36 mouse cellular contexts compared by ENCODE assay signal in the genomic region with DNA sequence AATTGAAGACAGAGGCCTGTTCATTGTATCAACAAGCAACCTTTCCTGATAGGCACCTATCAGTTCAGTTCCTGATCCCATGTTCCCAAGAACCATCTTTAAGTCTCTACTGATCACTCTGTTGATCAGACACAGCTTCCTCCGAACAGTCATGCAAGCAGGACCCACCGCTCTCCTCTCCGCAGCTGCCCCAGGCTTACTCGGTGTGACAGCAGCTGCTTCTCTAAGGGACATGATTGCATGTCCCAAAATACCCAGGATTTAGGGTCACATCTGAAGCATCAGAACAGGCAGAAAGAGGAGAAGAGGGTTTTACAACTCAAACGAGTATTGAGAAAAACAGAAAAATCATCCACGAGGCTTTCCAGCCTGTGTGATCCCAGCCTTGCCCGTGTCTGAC. TPM values are rescaled to one million over a fixed set of nuclear protein-coding genes. Genes with fewer than 3 reads are reported as not detected.
A peak's percentile ranks its signal among the peaks of the same experiment; 100 is the strongest.
DNase-seq lines count a peak whose midpoint lies in the region; ATAC-seq and TF ChIP-seq lines count a peak whose summit lies in the region.
"Had no signal": no experiment of that assay in that cellular context is flagged by ENCODE, and none has a peak within 500 bp of the region (broad histone marks: within the 10 kb centered on the region; RNA-seq: fewer than 3 reads in every experiment).

No protein-coding gene starts in this region.

- H3K27me3 ChIP-seq in heart, adult 2 months (ENCODE audit: control insufficient read depth, insufficient read depth, low read length) = no peaks in the 10 kb centered on the region
- no peaks in the 10 kb centered on the region for H3K27me3 ChIP-seq in heart, embryonic 14.5 days (ENCODE audit: control insufficient read depth, insufficient read depth, low read length)
- H3K27me3 ChIP-seq in liver, embryonic 12.5 days (replicated peaks) = no peaks in the 10 kb centered on the region
- 0 out of 2 replicates have a peak, but pooled peaks cover 2% of the 10 kb centered on the region for H3K27me3 ChIP-seq in liver, embryonic 11.5 days (replicated peaks; ENCODE audit: control insufficient read depth, insufficient read depth, low read length)
- H3K27me3 ChIP-seq in thymus, adult 2 months (ENCODE audit: control insufficient read depth, insufficient read depth, low read length) = no peaks in the 10 kb centered on the region
- H3K27me3 ChIP-seq: embryonic facial prominence, embryonic 12.5 days; lung, embryonic 15.5 days; midbrain, embryonic 15.5 days; stomach, embryonic 15.5 days had no signal

- no peak for TF ChIP-seq CTCF in heart, adult 2 months (IDR thresholded peaks at IDR 0.05)
- TF ChIP-seq CTCF in thymus, adult 2 months (IDR thresholded peaks at IDR 0.05; ENCODE audit: borderline replicate concordance, control insufficient read depth, extremely low read depth, insufficient read depth, low read length, poor library complexity) = no peak

- H3K9ac ChIP-seq in heart, adult 2 months (ENCODE audit: low read depth, low read length) = peak overlapping the region; percentile 53
- peak overlapping the region; percentile 56 for H3K9ac ChIP-seq in heart, embryonic 14.5 days (ENCODE audit: low read length)
- H3K9ac ChIP-seq in liver, embryonic 12.5 days = no peak overlapping the region
- H3K9ac ChIP-seq in liver, embryonic 11.5 days (ENCODE audit: low read depth, low read length) = no peak overlapping the region
- H3K9ac ChIP-seq: embryonic facial prominence, embryonic 12.5 days; forebrain, postnatal 0 days; hindbrain, embryonic 13.5 days; lung, embryonic 15.5 days; midbrain, embryonic 15.5 days; stomach, embryonic 15.5 days had no signal

- H3K4me1 ChIP-seq in heart, adult 2 months (ENCODE audit: control insufficient read depth, insufficient read depth, low read length) = peaks cover 1% of the 10 kb centered on the region; the same call in 1 of the 2 replicates
- peaks cover 13 to 24% of the 10 kb centered on the region in 2 experiments for H3K4me1 ChIP-seq in heart, embryonic 14.5 days (ENCODE audit: control insufficient read depth in 2 of 2, insufficient read depth in 2 of 2, low read length in 2 of 2)
- peaks cover 13% of the 10 kb centered on the region for H3K4me1 ChIP-seq in liver, embryonic 12.5 days
- H3K4me1 ChIP-seq in liver, embryonic 11.5 days (replicated peaks; ENCODE audit: control insufficient read depth, insufficient read depth, low read length) = no peaks in the 10 kb centered on the region
- H3K4me1 ChIP-seq in thymus, adult 2 months (replicated peaks; ENCODE audit: control insufficient read depth, insufficient read depth, low read length) = no peaks in the 10 kb centered on the region
- H3K4me1 ChIP-seq: embryonic facial prominence, embryonic 12.5 days; forebrain, embryonic 10.5 days; midbrain, embryonic 10.5 days; midbrain, embryonic 15.5 days; stomach, embryonic 15.5 days had no signal

- no peak for DNase-seq in heart, adult 2 months
- no peak for DNase-seq in heart, postnatal 25 days (ENCODE audit: low spot score)
- DNase-seq in heart, adult 18-20 months = no peak
- no peak for DNase-seq in liver, embryonic 11.5 days (ENCODE audit: low spot score)
- no peak for DNase-seq in thymus, adult 2 months
- DNase-seq: adrenal gland, postnatal 10 days; cerebellum, adult 11 months; cerebellum, adult 9-10 months; cerebellum, postnatal 36 days; forebrain, postnatal 0 days; gastrocnemius, postnatal 14 days; kidney, adult 8-10 months; kidney, postnatal 4 days; layer of hippocampus, postnatal 36 days; left cerebral cortex, postnatal 4 days; liver; right cerebral cortex, postnatal 25 days; thymus, postnatal 14 days had no signal

- H3K79me2 ChIP-seq in heart, adult 2 months (replicated peaks; ENCODE audit: control insufficient read depth, insufficient read depth, low read length) = no peaks in the 10 kb centered on the region

- H3K4me2 ChIP-seq in heart, embryonic 14.5 days (ENCODE audit: low read length) = peak overlapping the region; percentile 48
- H3K4me2 ChIP-seq in liver, embryonic 12.5 days = 0 out of 2 replicates have a peak overlapping the region, but pooled peaks have one; percentile 4
- H3K4me2 ChIP-seq in liver, embryonic 11.5 days = no peak overlapping the region
- H3K4me2 ChIP-seq: embryonic facial prominence, embryonic 12.5 days; hindbrain, embryonic 13.5 days; lung, embryonic 15.5 days; midbrain, embryonic 15.5 days; stomach, embryonic 15.5 days had no signal

- TF ChIP-seq EP300 in heart, adult 2 months (IDR thresholded peaks at IDR 0.05; ENCODE audit: insufficient read depth, low read depth, low read length) = no peak

- no peak overlapping the region for H3K4me3 ChIP-seq in heart, adult 2 months
- no peak overlapping the region for H3K4me3 ChIP-seq in heart, embryonic 14.5 days (ENCODE audit: control insufficient read depth in 1 of 2, insufficient read depth in 1 of 2, low read depth in 1 of 2, low read length in 2 of 2)
- no peak overlapping the region for H3K4me3 ChIP-seq in liver, embryonic 12.5 days
- no peak overlapping the region for H3K4me3 ChIP-seq in liver, embryonic 11.5 days (ENCODE audit: low read depth, low read length)
- H3K4me3 ChIP-seq in thymus, adult 2 months (ENCODE audit: control insufficient read depth, insufficient read depth, low read length) = no peak overlapping the region
- H3K4me3 ChIP-seq: embryonic facial prominence, embryonic 12.5 days; forebrain, embryonic 10.5 days; hindbrain, embryonic 13.5 days; lung, embryonic 15.5 days; midbrain, embryonic 10.5 days; midbrain, embryonic 15.5 days; stomach, embryonic 15.5 days had no signal

- H3K27ac ChIP-seq in heart, adult 2 months = peak overlapping the region; percentile 23; the same call in 1 of the 2 replicates
- H3K27ac ChIP-seq in heart, embryonic 14.5 days (replicated peaks in 1 of 2; ENCODE audit: control insufficient read depth in 1 of 2, insufficient read depth in 1 of 2, low read depth in 2 of 2, low read length in 2 of 2) = peak overlapping the region in 1 of 2 experiments; percentile 70; a peak in 2 of 4 replicates
- no peak overlapping the region for H3K27ac ChIP-seq in liver, embryonic 12.5 days
- H3K27ac ChIP-seq in liver, embryonic 11.5 days (ENCODE audit: low read depth, low read length) = no peak overlapping the region
- H3K27ac ChIP-seq in thymus, adult 2 months (ENCODE audit: control insufficient read depth, insufficient read depth, low read length) = no peak overlapping the region
- H3K27ac ChIP-seq: embryonic facial prominence, embryonic 12.5 days; forebrain, embryonic 10.5 days; hindbrain, embryonic 13.5 days; kidney, postnatal 0 days; lung, embryonic 15.5 days; midbrain, embryonic 10.5 days; midbrain, embryonic 15.5 days; stomach, embryonic 15.5 days had no signal

- 59% methylated on average over 7 of the region's 7 CpGs for WGBS in heart, adult 2 months
- 63% methylated on average over 7 of the region's 7 CpGs for WGBS in heart, embryonic 14.5 days
- 65% methylated on average over 7 of the region's 7 CpGs for WGBS in liver, embryonic 12.5 days (ENCODE audit: insufficient replicate concordance)
- 78% methylated on average over 7 of the region's 7 CpGs for WGBS in liver, embryonic 11.5 days
- 72% methylated on average over 7 of the region's 7 CpGs for WGBS in thymus, adult 2 months

- intact Hi-C loops in heart, adult 2 months (cut with DNase I) = loop anchor here (5.0 kb wide), 3 partner anchors 33 to 193 kb away; a partner anchor contains a TSS
- intact Hi-C loops in heart, postnatal 25 days (cut with DNase I) = loop anchor here (5.0 kb wide), 2 partner anchors 33 to 193 kb away; a partner anchor contains a TSS

- no peaks in the 10 kb centered on the region for H3K36me3 ChIP-seq in heart, adult 2 months (ENCODE audit: control insufficient read depth, insufficient read depth, low read length)
- H3K36me3 ChIP-seq in heart, embryonic 14.5 days (ENCODE audit: control insufficient read depth, insufficient read depth, low read length) = no peaks in the 10 kb centered on the region
- H3K36me3 ChIP-seq in liver, embryonic 12.5 days = no peaks in the 10 kb centered on the region
- H3K36me3 ChIP-seq in liver, embryonic 11.5 days (ENCODE audit: control insufficient read depth, insufficient read depth, low read length) = no peaks in the 10 kb centered on the region
- no peaks in the 10 kb centered on the region for H3K36me3 ChIP-seq in thymus, adult 2 months (ENCODE audit: control insufficient read depth, insufficient read depth, low read length)
- H3K36me3 ChIP-seq: embryonic facial prominence, embryonic 12.5 days; forebrain, embryonic 10.5 days; G1E; hindbrain, embryonic 13.5 days; lung, embryonic 15.5 days; midbrain, embryonic 10.5 days; midbrain, embryonic 15.5 days; stomach, embryonic 15.5 days had no signal

- H3K9me3 ChIP-seq in heart, embryonic 14.5 days (ENCODE audit: control insufficient read depth, low read length) = no peaks in the 10 kb centered on the region
- H3K9me3 ChIP-seq in liver, embryonic 12.5 days (replicated peaks) = no peaks in the 10 kb centered on the region
- no peaks in the 10 kb centered on the region for H3K9me3 ChIP-seq in liver, embryonic 11.5 days (ENCODE audit: control insufficient read depth, low read length)
- H3K9me3 ChIP-seq: embryonic facial prominence, embryonic 12.5 days; forebrain, embryonic 10.5 days; G1E; hindbrain, embryonic 13.5 days; lung, embryonic 15.5 days; midbrain, embryonic 10.5 days; midbrain, embryonic 15.5 days; stomach, embryonic 15.5 days had no signal

- TF ChIP-seq POLR2A in heart, adult 2 months (IDR thresholded peaks at IDR 0.05; ENCODE audit: insufficient read depth, low read depth, low read length) = no peak
- TF ChIP-seq POLR2A in thymus, adult 2 months (IDR thresholded peaks at IDR 0.05; ENCODE audit: control insufficient read depth, extremely low read depth, insufficient read depth, low read length, poor library complexity) = no peak

- ATAC-seq in heart, embryonic 14.5 days (ENCODE audit: insufficient number of reproducible peaks, insufficient read depth, low FRiP score, low read depth) = no peak
- no peak for ATAC-seq in liver, embryonic 12.5 days
- ATAC-seq in liver, embryonic 11.5 days (replicated peaks; ENCODE audit: low FRiP score) = no peak
- ATAC-seq: forebrain, postnatal 0 days; intestine, embryonic 16.5 days; midbrain, embryonic 15.5 days; Patski had no signal

RNA-seq across cellular contexts. Expression of a gene that starts 15.5 kb away (rescaled TPM):
- over 10,000 TPM; 18,797 to 22,206 TPM for total RNA-seq in heart, adult 2 months (2021)
- 7,725 and 11,177 TPM in 2 replicates for polyA plus RNA-seq in heart, adult 2 months (2012; rRNA removed)
- total RNA-seq in heart, postnatal 25 days (2021) = over 10,000 TPM; 18,094 to 20,102 TPM
- polyA plus RNA-seq in heart, embryonic 14.5 days (2014; fragmentation: Nextera tagmentation; extraction: Ambion mirVana) = 10,198 and 10,957 TPM in 2 replicates
- total RNA-seq in heart, adult 18-20 months (2021) = over 10,000 TPM; 22,032 to 23,824 TPM
- 0.35 and 2.5 TPM in 2 replicates for polyA plus RNA-seq in liver, embryonic 12.5 days (2016; fragmentation: Nextera tagmentation; extraction: Ambion mirVana)
- polyA plus RNA-seq in liver, embryonic 11.5 days (2014; fragmentation: Nextera tagmentation; extraction: Ambion mirVana) = 9.9 and 20.9 TPM in 2 replicates
- polyA plus RNA-seq in thymus, adult 2 months (2012; rRNA removed) = 0.79 and 169 TPM in 2 replicates
- total RNA-seq: G1E; granulocyte monocyte progenitor cell, adult 5-6 weeks; left cerebral cortex, postnatal 4 days; megakaryocyte progenitor cell, adult 5-6 weeks had no signal
- polyA plus RNA-seq: forebrain, embryonic 10.5 days; G1E; Patski; urinary bladder, adult 2 months had no signal

RNA-seq across cellular contexts. Expression of a gene that starts 35.4 kb away (rescaled TPM):
- total RNA-seq in heart, adult 2 months (2021) = 10 to 100 TPM; 18.1 to 18.4 TPM
- 11.4 and 16.7 TPM in 2 replicates for polyA plus RNA-seq in heart, adult 2 months (2012; rRNA removed)
- total RNA-seq in heart, postnatal 25 days (2021) = 10 to 100 TPM; 23.7 to 29.0 TPM
- 6.4 and 7.9 TPM in 2 replicates for polyA plus RNA-seq in heart, embryonic 14.5 days (2014; fragmentation: Nextera tagmentation; extraction: Ambion mirVana)
- 10 to 100 TPM; 19.3 to 19.4 TPM for total RNA-seq in heart, adult 18-20 months (2021)
- 2.5 and 2.7 TPM in 2 replicates for polyA plus RNA-seq in liver, embryonic 12.5 days (2016; fragmentation: Nextera tagmentation; extraction: Ambion mirVana)
- polyA plus RNA-seq in liver, embryonic 11.5 days (2014; fragmentation: Nextera tagmentation; extraction: Ambion mirVana) = 4.9 and 5.2 TPM in 2 replicates
- 0.18 and 0.75 TPM in 2 replicates for polyA plus RNA-seq in thymus, adult 2 months (2012; rRNA removed)
- polyA plus RNA-seq: G1E had no signal

RNA-seq across cellular contexts. Expression of a gene that starts 55.3 kb away (rescaled TPM):
- total RNA-seq in heart, adult 2 months (2021) = under 1 TPM in 1 of 2 experiments, not detected in 1; 0.16 TPM
- polyA plus RNA-seq in heart, adult 2 months (2012; rRNA removed) = 0.08 and 0.12 TPM in 2 replicates
- not detected for total RNA-seq in heart, postnatal 25 days (2021)
- 0.85 TPM in 1 of 2 replicates, not detected in the other for polyA plus RNA-seq in heart, embryonic 14.5 days (2014; fragmentation: Nextera tagmentation; extraction: Ambion mirVana)
- not detected for total RNA-seq in heart, adult 18-20 months (2021)
- polyA plus RNA-seq in liver, embryonic 12.5 days (2016; fragmentation: Nextera tagmentation; extraction: Ambion mirVana) = not detected in 2 replicates
- 0.32 and 0.39 TPM in 2 replicates for polyA plus RNA-seq in liver, embryonic 11.5 days (2014; fragmentation: Nextera tagmentation; extraction: Ambion mirVana)
- 0.23 and 0.42 TPM in 2 replicates for polyA plus RNA-seq in thymus, adult 2 months (2012; rRNA removed)
- total RNA-seq: adrenal gland, postnatal 10 days; gastrocnemius, postnatal 14 days had no signal
- polyA plus RNA-seq: embryonic facial prominence, embryonic 12.5 days; forebrain, embryonic 10.5 days; G1E; hindbrain, embryonic 13.5 days; intestine, embryonic 16.5 days; kidney, postnatal 0 days; liver, embryonic 16.5 days; lung, embryonic 15.5 days; midbrain, embryonic 10.5 days; midbrain, embryonic 15.5 days; neural tube, embryonic 11.5 days; Patski; stomach, embryonic 15.5 days had no signal

Comparison
In these comparisons a context has a peak if more than half of its experiments do, and no peak if none do; other contexts are left out.
1. H3K9ac ChIP-seq: peak in heart, adult 2 months (single experiment) and heart, embryonic 14.5 days (single experiment); none in liver, embryonic 12.5 days (single experiment) and liver, embryonic 11.5 days (single experiment).
2. RNA of a gene that starts 15.5 kb away (polyA plus RNA-seq): 10,198 to 10,957 TPM in heart, embryonic 14.5 days and 7,725 to 11,177 TPM in heart, adult 2 months; 0.79 to 169 TPM in thymus, adult 2 months, 9.9 to 20.9 TPM in liver, embryonic 11.5 days and 0.35 to 2.5 TPM in liver, embryonic 12.5 days; every median in the first group is over 10 times any median in the second.